Mouse (Mus musculus) skeletal muscle tissue, adult 2 months (tissue): ENCODE measurements around the gene Gm4767.
"Not testable (repeated sequence)": the region's sequence is repeated elsewhere in the genome, so short reads cannot be mapped to it uniquely, and the experiment has no call there.

ENCODE experiments used
- DNase-seq: peaks from one replicate; pipeline ENCODE4 v3.0.0-alpha.2; 2012; ENCODE audit warnings: low read depth, low spot score

The Gm4767 gene

GRCm38 (mm10) chr10:81811899-81812298 lies at the start of gene Gm4767:
Gene Gm4767, plus strand, starts transcription at chr10:81812186.
- DNase-seq: not testable (repeated sequence)

GRCm38 (mm10) chr10:81770506-81771403 lies 41.2 kb upstream of the Gm4767 start, which contains the start of gene Gm3055:
Gene Gm3055, minus strand, starts transcription at chr10:81771161.
- DNase-seq: not testable (repeated sequence)

GRCm38 (mm10) chr10:81771404-81771777 lies 40.6 kb upstream of the Gm4767 start:
- not testable (repeated sequence) for DNase-seq

GRCm38 (mm10) chr10:81846219-81846618 lies 34.2 kb downstream of the Gm4767 start:
- DNase-seq: not testable (repeated sequence)

GRCm38 (mm10) chr10:81863409-81864407 lies 51.7 kb downstream of the Gm4767 start, which contains the start of gene Gm32687:
Gene Gm32687, plus strand, starts transcription at chr10:81863934.
- DNase-seq: not testable (repeated sequence)
